Mouse (Mus musculus): ENCODE measurements at regions not wholly inside any gene's neighbourhood (a gene's known extent, or its start where the extent isn't known, plus 50 kb on each side); places are given as distances from the start of the nearest gene placed in this dataset.
A peak's percentile ranks its signal among the peaks of the same experiment; 100 is the strongest.

GRCm38 (mm10) chr2:168334241-168334588 lies 52.7 kb upstream of the Kcng1 start:
- Histone ChIP-seq H3K4me1 (peaks cover 37% of the 10 kb centered on the region), H3K27me3 (ENCODE audit: poor library complexity, severe bottlenecking) (peaks cover 9% of the 10 kb centered on the region; the same call in 1 of the 2 replicates), H3K27ac (peak overlapping the region; percentile 65; the same call in 1 of the 2 replicates), H3K4me3 (no peak overlapping the region), H3K9me3 (no peaks in the 10 kb centered on the region), H3K36me3 (replicated peaks) (no peaks in the 10 kb centered on the region)
- WGBS = 68% methylated on average over 9 of the region's 9 CpGs
- no peak for DNase-seq (ENCODE audit: extremely low spot score, low spot score)

- 71% methylated on average over 20 of the region's 20 CpGs for WGBS
- Histone ChIP-seq H3K4me1 (peaks cover 32% of the 10 kb centered on the region), H3K4me3 (no peak overlapping the region), H3K9me3 (no peaks in the 10 kb centered on the region), H3K36me3 (replicated peaks) (no peaks in the 10 kb centered on the region), H3K27ac (peak overlapping the region; percentile 65), H3K27me3 (ENCODE audit: poor library complexity, severe bottlenecking) (peaks cover 5% of the 10 kb centered on the region; the same call in 1 of the 2 replicates)
- no peak for DNase-seq (ENCODE audit: extremely low spot score, low spot score)
Measured at GRCm38 (mm10) chr2:168333552-168334240, 52.2 kb upstream of the Kcng1 start.

- Histone ChIP-seq H3K9me3 (no peaks in the 10 kb centered on the region), H3K27ac (peak overlapping the region; percentile 3; the same call in 1 of the 2 replicates), H3K27me3 (ENCODE audit: poor library complexity, severe bottlenecking) (peaks cover 5% of the 10 kb centered on the region; the same call in 1 of the 2 replicates), H3K4me1 (peaks cover 25% of the 10 kb centered on the region), H3K4me3 (no peak overlapping the region), H3K36me3 (replicated peaks) (no peaks in the 10 kb centered on the region)
- WGBS = 81% methylated on average over 6 of the region's 6 CpGs
- no peak for DNase-seq (ENCODE audit: extremely low spot score, low spot score)
Measured at GRCm38 (mm10) chr2:168332972-168333371, 51.4 kb upstream of the Kcng1 start.

Measured in forebrain, embryonic 10.5 days (tissue).